Mouse (Mus musculus) inflammation-experienced regulatory T-cells, adult 6 months (primary cell): ENCODE results near the gene 9230110F15Rik. TPM values are rescaled to one million over a fixed set of nuclear protein-coding genes. Genes with fewer than 3 reads are reported as not detected.
"Not testable (repeated sequence)": the region's sequence is repeated elsewhere in the genome, so short reads cannot be mapped to it uniquely, and the experiment has no call there.

Experiments used
- ATAC-seq: one replicate; pipeline ENCODE4 v1.8.0; 2017
- polyA plus RNA-seq, 3 experiments: library from polyadenylated mRNA; unstranded; fragments of 100-300 nt; shearing (Covaris generic); gene quantifications; one replicate each; pipeline ENCODE4 v1.2.1; 2017

The 9230110F15Rik gene
- not detected for polyA plus RNA-seq

GRCm38 (mm10) chr9:35844050-35844449 lies at the start of gene 9230110F15Rik:
Gene 9230110F15Rik, minus strand, starts transcription at chr9:35844150.
- ATAC-seq: no peak

DNA sequence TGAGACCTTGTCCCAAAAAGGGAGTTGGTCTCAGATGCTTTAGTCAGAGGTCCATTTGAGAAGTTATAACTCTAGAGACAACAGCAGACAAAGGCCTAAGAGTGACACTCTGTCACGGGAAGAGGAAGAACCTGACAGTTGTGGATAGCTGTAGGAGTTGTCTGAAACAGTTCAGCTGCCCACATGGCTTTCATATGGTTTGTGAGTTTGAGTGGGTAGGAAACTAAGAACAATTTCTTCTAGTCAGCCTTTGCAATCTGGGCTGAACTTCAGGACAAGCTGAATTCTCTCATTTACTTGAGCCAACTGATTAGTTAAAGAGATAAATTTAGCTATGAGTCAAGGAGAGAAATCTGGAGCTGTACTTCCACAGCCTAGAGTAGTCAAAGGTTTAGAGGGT lies 49.2 kb upstream of the 9230110F15Rik start:
- not testable (repeated sequence) for ATAC-seq

DNA sequence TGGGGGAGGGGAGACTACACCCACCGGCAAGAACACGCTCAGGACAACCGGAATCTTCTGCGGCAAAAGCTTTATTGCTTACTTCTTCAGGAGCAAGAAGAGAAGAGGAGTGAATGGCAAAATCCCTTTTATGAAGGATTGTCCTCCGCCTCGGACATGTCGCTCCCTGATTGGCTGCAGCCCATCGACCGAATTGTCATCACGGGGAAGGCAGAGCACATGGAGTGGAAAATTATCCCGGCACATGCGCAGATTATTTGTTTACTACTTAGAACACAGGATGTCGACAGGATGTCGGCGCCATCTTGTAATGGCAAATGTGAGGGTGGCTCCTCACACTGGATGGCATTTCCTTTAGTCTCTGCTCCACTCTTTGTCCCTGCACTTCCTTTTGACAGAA lies 26.1 kb downstream of the 9230110F15Rik start:
- not testable (repeated sequence) for ATAC-seq

DNA sequence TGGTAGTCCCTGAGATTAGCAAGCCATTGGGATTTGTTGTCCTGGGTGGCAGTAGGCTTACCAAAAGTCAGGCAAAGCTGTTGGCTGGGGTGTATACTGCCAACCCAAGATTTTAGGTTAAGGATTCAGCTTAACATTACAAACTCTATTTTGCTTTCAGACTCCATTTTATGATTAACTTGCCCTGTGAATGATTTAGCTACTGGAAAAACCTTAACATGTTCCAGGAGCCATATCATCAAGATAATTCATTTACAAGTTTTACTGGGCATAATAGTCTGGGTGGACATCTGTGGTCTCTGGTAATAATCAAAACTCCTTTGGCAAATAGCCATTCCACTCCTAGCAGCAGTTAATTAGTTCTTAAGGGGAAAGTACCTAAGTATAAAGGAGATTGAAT lies 45.8 kb downstream of the 9230110F15Rik start:
- no peak for ATAC-seq

GRCm38 (mm10) chr9:35790001-35790400 lies 53.9 kb downstream of the 9230110F15Rik start, which contains the start of the genes Gm27235 and D730048I06Rik:
Gene Gm27235, minus strand, starts transcription at chr9:35790101.
Gene D730048I06Rik, minus strand, starts transcription at chr9:35790112.
- ATAC-seq: no peak

Other genes with a start within 250 kb of the 9230110F15Rik start
- gene Pate4, start 232.2 kb downstream of the 9230110F15Rik start, polyA plus RNA-seq: not detected
- gene Pate3, start 195.9 kb downstream of the 9230110F15Rik start, polyA plus RNA-seq: not detected
- not detected for gene Pate1, start 156.8 kb downstream of the 9230110F15Rik start, polyA plus RNA-seq
- not detected for gene Gm17677, start 103.1 kb downstream of the 9230110F15Rik start, polyA plus RNA-seq
- not detected for gene Gm17727, start 66.0 kb downstream of the 9230110F15Rik start, polyA plus RNA-seq
- gene Gm27235, start 54.0 kb downstream of the 9230110F15Rik start, polyA plus RNA-seq: not detected
- not detected for gene D730048I06Rik, start 54.0 kb downstream of the 9230110F15Rik start, polyA plus RNA-seq
- gene 9230113P08Rik, start 64.3 kb upstream of the 9230110F15Rik start, polyA plus RNA-seq: not detected